Mouse (Mus musculus) adipocyte (in vitro differentiated cells): Measurements from ENCODE around the gene Emilin2.

Experiments
- DNase-seq: peaks from one replicate; pipeline ENCODE4 v3.0.0-alpha.2; 2016; ENCODE audit warnings: low spot score

Emilin2 gene

GRCm38 (mm10) chr17:71203998-71204808, 107.6 kb downstream of the Emilin2 start:
- no peak for DNase-seq
